Mouse (Mus musculus): ENCODE results near the gene Arl15.

Arl15 gene

DNA sequence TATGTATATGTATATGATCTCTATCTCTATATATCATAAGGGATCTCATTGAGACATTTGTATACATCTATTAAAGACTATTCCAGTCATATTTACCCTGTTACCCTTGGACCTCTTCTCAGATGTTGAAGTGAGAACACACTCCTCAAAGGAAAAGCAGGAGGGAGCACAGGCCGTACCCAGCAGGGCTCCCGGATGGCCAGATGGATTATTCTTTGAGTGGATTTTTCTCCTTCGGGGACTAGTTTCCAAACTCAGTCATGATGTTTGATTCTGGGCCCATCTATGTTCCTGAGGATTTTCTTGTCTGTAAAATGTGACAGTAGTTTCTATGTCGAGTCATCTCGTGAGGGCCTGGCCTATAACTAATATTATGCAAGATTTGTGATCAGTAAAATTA, 142.9 kb downstream of the Arl15 start:
- DNase-seq = no peak

DNA sequence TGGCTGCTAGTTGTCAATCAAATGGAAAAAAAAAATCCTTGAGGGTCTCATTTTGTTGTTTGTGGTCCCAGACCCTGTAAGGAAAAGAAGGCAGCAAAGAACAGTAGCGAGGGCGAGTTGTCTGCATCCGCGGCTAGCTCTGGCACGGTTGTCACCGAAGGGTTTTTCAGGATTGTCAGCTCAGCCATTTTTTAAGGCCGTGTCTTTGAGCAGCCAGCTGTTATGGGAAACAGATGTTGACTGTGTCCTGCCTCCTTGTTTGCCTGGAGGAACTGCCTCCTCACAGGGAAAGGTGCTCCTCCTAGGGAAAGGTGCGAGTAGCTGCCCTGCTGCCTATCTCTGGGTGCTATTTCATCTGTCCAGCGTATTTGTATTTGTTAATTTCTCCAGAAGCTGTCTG, 144.3 kb downstream of the Arl15 start:
- DNase-seq = no peak

DNA sequence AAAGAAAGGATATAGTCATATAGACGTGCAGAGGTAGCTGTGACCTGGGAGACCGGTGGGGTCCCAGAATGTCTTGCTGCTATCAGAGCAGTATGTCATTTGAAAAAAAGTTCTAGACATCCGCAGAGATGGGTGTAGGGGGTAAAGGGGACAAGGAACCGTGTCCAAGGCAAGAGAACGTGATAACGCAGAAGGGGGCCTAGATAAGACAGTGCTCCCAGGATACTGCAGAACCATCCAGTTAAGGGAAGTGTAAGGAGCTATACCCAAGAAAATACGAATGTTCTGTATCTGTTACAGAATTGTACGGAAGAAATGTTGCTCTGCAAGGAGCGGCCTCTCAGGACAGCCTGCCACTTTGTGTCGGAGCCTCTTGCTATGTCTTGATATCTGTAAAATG, 144.8 kb downstream of the Arl15 start:
- DNase-seq = no peak

DNA sequence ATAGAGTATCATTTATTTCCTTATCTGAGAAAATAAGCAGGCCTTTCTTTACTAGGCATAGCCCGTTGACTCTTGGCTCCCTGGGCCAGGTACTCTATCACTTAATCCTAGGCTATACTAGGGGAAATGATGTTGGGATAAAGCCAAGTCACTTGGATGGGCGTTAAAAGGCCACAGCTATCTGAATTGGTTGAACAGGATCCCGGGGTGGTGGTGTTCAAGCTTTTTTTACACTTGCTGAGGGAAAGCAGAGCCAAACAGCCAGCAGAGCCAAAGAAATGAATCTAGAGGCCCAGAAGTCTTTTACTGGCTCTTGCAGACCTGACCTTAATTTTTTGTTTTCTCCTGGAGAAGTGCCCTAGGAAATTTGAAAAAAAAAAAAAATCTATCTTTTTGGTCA, 145.4 kb downstream of the Arl15 start:
- no peak for DNase-seq

DNA sequence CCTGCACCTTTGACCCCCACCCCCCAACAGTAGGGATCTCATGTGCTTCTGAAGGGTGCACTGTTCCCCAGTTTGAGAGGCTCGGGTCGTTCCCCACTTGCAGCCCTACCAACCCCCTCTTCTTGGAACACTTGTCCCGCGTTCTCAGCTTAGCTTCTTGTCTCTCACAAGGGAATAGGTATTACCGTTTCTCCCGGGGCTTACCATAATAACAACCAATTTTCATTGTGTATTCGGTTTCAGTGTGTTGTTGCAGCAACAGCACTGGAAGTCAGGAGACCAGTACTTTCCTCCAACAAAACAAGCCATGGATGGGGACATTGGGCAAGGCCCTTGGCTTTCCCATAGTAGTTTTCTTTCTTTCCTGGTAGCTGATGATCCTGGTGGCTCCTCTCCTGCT, 145.8 kb downstream of the Arl15 start:
- no peak for DNase-seq

DNA sequence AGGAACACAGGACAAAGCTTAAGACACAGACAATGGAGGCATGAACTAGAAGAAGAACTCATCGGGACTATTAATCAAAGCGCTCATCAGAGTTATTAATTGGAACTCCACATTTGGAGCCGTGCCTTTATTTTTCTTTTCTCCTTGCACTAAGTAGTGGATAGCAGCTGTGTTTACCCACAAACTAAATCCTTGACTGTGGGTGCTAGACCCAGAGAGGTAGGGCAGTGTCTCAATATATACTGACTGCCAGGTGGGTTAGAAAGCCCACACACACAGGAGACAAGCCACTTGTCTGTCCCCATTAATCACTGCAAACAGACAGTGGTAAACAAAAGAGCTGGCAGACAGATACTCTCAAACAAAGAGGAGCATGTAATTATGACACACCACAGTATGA, 147.6 kb downstream of the Arl15 start:
- no peak for DNase-seq

DNA sequence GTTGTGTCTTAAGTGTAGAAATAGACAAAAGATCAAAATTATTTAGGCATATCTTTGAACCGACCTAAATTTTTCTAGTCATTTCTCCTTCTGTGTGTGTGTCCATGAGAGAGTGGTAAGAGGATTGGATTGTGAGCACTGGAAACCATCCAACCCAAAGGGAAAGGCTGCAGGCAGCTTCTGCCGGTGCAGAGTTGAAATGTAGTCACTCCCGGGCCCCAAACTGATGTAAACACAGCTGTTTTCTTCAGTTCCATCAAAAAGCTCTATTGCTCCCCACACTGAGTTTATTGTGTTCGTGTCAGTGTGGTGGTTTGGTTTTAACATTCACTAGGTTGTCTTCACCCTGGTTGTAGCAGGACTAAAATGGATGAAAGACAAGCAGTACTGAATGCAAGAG, 153.2 kb downstream of the Arl15 start:
- no peak for DNase-seq

DNA sequence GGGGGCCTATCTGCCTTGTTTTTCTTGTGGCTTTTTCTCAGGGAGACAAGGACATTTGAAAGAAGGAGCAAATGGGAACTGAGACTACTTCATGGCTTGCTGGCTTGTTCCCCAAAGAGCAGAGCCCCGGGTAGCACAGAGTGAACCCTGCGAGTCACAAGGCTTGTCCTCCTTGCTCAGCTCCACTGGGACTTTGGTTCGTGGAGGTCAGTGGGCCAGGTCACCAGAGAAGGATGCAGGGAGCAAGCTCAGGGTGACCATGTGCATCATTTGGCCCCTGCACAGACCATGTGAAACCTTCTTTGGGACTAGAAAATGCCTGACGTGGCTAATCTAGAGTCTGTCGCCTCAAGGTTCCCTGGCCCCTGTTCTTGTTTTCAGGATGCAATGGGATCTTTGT, 155.4 kb downstream of the Arl15 start:
- DNase-seq = peak; percentile 81

DNA sequence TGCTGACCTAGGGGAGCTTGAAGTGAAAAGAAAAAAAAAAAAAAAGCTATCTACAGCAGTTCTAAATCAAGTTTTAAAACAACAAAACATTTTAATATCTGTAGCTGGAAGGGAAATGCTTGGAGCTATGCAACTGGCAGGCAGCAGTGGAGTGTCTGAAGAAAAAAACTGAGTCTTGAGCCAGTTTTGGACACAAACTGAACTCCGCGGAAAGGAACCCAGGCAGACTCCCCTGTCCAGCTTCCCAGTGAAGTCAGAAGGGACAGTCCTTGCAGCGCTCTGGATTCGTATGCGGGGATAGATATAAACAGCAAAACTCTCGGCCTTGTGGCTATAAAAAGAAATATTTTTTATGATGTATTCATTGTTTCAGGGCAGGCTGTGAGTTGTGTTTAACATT, 155.8 kb downstream of the Arl15 start:
- DNase-seq = no peak

DNA sequence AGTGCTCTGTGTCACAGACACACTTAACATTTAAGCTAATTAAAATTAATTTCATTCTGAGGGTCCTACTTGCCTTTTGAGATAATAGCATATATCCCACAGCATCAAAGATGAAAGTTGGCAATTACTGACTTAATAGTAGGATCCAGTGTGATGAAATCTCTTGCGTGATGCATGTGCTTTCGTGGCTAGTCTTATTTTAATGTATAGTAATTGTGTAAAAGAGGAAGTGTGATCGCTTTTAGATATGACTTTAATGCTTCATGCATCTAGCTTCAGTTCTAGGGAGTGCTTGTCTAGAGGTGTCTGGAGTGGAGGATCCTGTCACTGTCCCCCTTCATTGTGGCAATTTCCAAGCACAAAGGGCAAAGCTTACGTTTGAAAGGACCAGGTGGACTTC, 163.1 kb downstream of the Arl15 start:
- no peak for DNase-seq

DNA sequence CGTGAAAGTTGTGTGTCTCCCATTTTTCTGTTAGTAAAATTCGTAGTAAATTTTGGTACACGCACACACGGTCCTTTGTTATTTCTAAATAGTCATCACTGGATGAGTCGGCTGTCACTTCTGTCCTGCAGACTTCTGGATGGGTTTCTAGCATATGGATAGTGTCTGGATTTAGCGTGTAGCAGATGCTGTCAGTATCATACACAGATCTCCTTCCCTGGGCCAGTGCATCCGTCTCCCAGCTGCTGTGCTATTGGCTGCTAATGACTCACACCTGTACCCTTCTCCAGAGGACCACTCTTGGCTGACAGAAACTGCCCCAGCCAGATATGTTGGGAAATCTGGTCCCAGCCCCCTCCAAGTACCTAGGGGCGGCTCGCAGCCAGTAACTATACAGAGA, 170.6 kb downstream of the Arl15 start:
- no peak for DNase-seq

DNA sequence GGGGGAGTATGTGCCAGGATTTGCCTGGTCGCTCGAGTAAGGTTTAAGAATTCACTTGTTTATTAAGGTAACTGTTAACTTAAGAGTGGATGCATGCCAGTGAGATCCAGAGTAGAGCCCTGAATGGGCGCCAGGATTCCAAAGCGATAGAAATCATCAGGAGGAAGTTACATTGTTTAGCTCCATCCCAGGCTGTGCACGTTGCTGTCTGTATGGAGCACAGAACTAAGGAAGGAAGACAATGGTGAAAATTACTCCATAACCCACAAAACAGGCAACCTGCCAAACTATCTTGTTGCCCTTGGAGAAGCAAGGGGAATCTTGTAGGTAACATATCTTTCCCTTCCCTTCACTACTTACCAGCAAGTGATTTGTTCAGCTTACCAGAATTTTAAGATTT, 176.4 kb downstream of the Arl15 start:
- peak; percentile 3 to 11 for DNase-seq

DNA sequence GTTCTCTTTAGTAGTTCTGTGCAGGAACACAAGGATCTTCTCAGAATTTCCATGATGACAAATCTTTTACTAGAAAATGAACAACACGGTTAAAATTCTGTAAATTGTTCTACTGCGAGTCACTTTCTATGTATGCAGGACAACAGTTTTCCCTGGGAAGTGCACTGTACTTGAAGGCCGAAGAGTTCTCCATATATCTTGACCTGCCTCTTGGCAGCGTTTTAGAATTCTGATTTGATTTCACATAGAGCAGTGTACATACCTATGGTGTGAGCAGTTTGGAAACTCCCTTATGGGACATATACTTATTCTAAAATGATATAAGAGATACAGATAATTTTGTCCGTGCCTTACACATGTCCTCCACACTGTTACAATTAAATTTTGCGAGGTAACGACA, 178.1 kb downstream of the Arl15 start:
- DNase-seq = no peak

DNA sequence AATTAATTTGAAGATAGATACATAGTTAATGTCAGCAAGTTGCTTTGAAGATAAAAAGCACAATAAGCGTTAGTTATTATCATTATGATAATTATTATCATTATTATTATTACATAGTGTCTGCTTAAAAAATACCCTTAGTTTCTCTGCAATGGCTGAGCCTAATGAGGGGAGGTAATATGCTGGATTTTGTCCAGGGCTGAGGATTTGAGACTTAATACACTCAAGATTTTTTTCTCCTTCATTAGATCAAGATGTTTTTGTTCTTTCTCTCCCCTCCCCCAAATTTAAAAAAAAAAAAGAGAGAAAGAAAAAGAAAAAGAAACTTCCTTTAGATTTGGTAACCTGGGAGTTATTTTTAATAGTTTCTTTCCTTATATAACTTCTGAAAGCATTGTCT, 180.6 kb downstream of the Arl15 start:
- no peak for DNase-seq

DNA sequence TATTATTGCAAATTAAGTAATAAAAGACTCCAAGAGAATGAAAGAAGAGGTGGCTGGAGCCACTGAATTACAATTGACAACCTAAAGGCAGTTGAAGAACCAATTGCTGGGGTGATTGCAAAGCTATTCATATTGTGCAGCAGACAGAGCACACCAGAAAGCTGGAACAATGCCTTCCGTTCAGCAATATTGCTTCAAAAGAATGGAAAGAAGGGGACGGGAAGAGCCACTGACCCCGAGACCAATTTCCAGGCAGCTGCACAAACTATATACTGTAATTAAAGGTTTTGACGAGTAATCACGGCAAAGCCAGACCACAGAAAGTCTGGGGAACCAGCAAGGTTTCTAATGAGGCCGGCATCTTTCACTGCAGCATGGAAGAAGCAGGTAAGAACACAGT, 181.4 kb downstream of the Arl15 start:
- DNase-seq = no peak

DNA sequence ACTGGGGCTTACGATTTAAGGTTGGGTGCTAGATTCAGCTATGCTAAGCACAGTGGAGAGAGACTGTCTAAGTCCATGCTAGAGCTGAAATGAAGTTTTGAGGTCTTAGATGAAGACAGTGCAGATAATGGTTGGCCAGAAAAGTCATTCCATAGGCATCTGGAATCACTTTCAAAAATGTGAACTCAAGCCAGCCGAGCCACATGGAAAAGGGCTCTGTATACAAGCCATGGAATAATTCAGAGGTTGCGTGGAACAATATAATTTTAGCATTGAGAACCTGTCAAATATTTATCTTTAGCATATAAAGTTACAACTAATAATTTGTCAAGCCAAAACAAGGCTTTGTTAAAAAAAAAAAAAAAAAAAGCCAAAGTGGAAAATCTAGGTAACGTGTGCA, 182.6 kb downstream of the Arl15 start:
- no peak for DNase-seq

DNA sequence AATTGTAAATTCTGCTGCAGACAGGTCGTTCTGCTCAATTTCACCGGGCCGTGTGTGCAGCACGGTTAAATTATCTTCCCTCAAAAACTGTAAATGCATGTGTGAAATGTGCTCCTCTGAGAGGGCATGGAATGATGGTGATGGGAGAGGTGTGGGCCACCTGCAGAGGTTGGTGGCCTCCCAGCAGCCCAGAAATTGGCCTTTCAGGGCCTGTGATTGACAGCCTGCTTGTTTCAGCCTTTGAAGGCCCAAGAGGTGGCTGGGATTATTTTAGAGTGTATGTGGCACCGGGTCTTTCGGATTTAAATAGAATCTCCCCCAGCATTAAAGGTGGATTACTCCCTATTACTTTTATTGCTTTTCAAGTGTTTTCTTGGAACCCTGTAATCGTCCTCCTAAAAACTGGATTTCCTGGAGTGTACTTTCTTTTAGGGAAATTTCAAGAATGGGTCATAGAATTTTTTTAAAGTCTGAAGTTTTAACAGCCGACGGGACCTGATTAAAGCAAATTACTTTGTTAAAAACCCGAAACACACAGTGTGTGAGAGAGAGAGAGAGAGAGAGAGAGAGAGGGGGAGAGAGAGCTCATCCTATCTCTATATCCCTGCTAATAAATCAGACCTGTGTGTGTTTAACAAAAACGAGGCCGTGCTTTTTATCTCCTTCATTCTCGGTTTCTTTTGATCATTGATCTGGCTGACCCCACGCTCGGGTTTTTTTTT, 186.6 kb downstream of the Arl15 start:
- DNase-seq = no peak

DNA sequence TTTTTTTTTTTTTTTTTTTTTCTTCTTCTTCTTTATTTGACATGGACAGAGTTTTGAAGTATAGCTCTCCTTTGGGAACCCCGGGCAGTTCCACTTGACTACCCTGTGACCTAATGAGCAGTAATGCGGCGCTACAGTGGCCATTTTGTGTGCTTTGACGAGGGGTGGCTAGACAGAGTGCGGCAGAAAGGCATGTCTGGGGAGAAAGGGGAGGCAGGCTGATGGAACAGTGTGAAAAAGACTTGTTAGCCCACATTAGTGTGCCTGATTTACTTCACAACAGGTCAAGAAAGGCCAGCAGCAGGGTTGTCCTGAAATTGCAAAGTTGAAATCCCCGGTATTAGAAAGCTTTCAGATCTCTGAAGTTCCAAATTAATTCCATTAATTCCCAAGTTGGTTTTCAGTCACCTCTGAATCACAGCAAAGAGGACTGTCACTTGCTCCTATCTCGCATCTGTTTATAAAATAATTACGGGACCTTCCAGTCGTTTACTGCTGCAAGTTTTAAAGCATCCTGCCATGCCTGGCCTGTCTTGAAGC, 187.2 kb downstream of the Arl15 start:
- no peak for DNase-seq

DNA sequence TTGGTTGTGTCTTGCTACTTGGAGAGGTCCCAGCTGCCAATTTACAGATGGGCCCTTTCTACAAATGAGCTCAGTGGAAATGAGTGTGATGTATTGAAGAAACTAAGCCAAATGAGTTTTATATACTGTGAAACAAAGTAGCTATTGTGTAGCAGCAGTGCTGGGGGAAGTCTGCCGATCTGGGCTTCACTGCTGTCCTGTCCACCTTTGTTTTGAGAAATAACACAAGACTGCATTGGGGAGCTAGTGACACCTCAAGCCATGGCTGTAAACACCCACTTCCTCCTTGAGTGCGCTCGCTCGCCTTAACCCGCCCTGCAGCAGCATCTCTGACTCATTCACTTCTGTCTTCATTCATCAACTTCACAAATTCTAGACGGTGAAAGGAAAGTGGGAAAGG, 189.3 kb downstream of the Arl15 start:
- no peak for DNase-seq

DNA sequence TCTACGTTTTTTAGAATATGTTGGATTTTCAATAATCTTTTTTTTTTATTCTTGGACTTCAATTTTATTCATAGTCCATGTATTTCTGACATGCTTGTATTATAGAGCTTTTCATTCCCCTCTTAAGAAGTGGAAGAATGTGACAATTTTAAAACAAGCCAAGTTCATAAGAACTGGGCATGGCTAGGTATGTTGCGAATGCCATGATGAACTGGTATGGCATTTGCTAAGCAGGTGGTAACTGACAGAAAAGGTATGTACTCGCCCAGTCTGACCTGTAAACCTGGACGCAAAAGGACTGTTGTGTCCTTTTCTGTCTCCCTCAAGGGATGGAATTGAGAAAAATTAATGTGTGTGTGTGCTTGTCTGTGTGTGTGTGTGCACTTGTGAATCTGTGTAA, 190.2 kb downstream of the Arl15 start:
- DNase-seq = no peak

DNA sequence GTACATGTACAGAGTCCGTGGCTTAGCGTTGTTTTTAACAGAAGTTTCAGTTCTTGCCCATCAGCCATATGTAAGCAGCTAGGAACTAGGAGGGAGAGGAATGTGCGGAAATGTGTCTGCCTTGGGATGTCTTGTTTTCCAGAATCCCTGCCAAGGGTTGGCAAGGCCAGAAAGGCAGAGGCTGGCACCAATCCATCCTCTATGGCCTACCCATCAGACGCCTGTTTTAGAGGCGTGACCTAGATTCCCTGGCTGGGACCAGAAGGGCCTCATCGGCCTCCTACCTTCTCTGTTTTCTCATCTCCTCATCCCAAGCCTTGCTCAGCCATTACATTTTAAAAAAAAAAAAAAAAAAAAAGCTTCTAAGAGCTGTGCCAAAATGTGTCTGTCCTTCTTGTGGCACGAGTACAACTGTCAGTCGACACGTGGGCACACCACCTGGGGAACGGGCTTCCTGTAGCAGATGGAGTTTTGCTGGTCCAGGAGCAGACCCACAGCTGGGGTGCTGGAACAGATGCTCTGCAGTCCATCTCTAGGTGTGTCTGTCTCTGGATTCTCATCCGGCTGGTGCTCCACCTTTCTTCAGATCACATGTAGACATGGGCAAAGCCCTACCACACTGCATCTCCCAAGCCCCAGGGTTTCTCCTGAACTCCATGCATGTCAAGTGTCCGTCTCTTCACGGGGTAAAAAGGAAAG, 192.7 kb downstream of the Arl15 start:
- DNase-seq = no peak

DNA sequence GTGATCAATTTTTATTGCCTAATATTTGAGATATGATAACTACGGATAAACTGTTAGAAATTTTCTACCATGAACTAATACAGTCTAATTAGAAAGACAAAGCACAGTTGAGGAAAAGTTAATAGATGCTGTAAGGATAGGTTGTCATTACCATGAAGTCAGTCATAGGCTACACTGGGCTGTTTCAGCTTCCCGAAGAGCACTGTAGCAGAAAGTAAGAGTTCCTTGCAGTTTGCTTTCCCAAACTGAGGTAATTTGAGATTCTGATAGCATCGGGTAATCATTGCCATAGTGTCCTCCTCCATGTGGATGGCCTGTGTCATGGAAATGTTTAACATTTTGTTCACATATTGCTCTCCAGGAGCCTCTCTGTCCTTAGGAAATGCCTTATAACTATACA, 195.9 kb downstream of the Arl15 start:
- DNase-seq = no peak

DNA sequence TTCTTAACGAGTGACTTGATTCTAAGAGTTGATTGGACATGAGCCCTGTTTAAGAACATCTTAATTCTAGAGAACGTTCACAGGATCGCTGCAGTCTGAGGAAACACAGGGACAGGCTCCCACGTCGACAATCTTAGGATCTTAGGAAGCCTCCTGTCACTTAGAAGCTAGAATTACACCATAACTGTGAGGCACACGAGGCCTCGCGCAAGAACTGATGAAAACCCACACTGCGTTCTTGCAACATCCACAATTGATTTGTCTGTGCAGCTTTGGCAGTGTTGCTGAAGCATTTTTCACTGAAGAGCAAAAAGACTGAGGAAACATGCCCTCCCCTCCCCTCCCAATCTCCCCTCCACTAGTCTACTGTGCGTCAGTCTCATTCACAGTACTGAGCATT, 196.4 kb downstream of the Arl15 start:
- DNase-seq = no peak

DNA sequence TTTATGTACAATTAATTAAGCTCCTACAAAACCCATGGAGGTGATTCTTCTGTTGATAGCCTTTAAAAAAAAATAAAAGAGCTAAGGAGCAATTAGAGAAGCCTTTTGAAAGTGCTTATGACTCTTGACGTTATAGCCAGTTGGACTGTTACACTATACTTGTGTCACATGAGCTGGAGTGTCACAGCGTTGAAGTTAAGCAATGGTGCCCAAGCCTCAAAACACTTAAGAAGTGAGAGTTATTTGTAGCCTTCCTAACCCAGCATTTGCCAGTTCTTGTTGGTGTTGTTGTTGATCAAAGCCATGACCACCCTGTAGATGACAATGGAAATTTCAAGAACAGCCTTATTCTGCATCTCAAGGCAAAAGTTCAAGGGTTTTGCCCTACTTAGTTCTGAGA, 198.8 kb downstream of the Arl15 start:
- DNase-seq = no peak

DNA sequence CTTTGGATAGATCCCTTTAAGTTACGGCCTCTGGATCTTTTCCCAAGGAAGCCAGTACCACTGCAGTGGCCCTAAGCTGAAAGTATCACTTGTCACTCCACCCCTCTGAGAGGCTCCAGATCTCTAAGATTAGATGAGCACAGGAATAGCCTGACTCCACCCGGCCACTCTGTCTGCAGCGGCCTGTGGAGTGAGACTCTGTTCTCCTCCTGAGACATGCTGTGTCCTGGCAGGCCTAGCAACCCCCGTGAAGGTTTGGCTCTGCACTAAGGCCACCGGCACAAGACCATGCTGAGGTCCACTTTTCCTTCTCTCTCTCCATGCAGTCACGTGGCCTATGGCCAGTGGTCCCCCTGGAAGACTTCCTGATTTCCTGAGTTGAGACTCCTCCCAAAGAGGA, 200.3 kb downstream of the Arl15 start:
- DNase-seq = no peak

Data from kidney, adult 8-10 months (tissue).